Mouse (Mus musculus) liver, adult 2 months (tissue): ENCODE measurements around the gene Kcnj11.

Experiments
- CTCF ChIP-seq: fragments of 200-500 bp; IDR thresholded peaks from 2 replicates; pipeline ENCODE4 v1.5.1; 2011; ENCODE audit warnings: low read depth, low read length, control low read depth
- POLR2A ChIP-seq: fragments of 200-500 bp; IDR thresholded peaks from 2 replicates; pipeline ENCODE4 v1.6.1; 2011; ENCODE audit warnings: low read length, control low read depth; ENCODE audit not compliant: insufficient read depth; ENCODE audit errors: extremely low read depth

DNA sequence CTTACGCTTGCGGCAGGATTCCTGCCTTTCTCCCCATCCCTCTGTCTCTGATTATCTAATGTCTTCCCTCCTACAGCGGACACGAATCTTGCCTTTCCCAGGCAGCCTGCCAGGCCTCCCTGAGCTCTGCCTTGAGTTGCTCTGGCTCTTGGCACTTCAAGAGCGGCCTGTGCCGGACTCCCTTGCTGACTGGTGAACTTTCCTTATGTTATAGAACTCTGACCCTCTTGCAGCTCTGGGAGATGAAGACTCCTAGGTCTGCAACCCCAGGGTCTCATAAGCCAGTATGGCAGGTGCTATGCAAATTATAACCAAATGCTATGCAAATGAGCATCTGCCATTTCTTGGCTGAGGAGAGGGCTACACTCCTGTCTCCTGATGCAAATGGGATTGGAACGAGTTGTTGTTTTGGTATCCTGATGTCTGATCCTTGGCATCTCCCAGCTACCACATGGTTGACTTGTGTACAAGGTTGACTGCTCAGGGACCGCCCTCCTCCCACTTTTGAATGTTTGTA is 2.6 kb upstream of the Kcnj11 start:
- TF ChIP-seq CTCF (no peak), POLR2A (no peak)
